Mouse (Mus musculus) lung, embryonic 14.5 days (tissue): ENCODE measurements around the gene Igsf9. TPM values are rescaled to one million over a fixed set of nuclear protein-coding genes. Genes with fewer than 3 reads are reported as not detected.

Experiments
- ATAC-seq: fragments of 200-750 bp; cut with Nextera tagmentation; 2 replicates; pipeline ENCODE4 v1.8.0; 2017; ENCODE audit warnings: mild to moderate bottlenecking, moderate TSS enrichment, moderate library complexity; ENCODE audit not compliant: insufficient read depth
- DNase-seq: peaks from one replicate; pipeline ENCODE4 v3.0.0-alpha.2; 2015
- H3K27ac ChIP-seq: fragments of 300-500 bp; sonication (generic); 2 replicates; pipeline ENCODE4 v1.5.1; 2014; ENCODE audit warnings: low read depth, mild to moderate bottlenecking, moderate library complexity
- H3K27me3 ChIP-seq: fragments of 300-500 bp; sonication (generic); 2 replicates; pipeline ENCODE4 v1.6.1; 2014; ENCODE audit warnings: low read length, control low read depth; ENCODE audit not compliant: insufficient read depth
- H3K36me3 ChIP-seq: fragments of 300-500 bp; sonication (generic); 2 replicates; pipeline ENCODE4 v1.6.1; 2014; ENCODE audit warnings: control low read depth; ENCODE audit not compliant: insufficient read depth
- H3K4me1 ChIP-seq: fragments of 300-500 bp; sonication (generic); 2 replicates; pipeline ENCODE4 v1.6.1; 2014; ENCODE audit warnings: antibody characterized with exemption, control low read depth; ENCODE audit not compliant: insufficient read depth
- H3K4me2 ChIP-seq: fragments of 300-500 bp; sonication (generic); 2 replicates; pipeline ENCODE4 v1.6.1; 2014; ENCODE audit warnings: mild to moderate bottlenecking
- H3K4me3 ChIP-seq: fragments of 300-500 bp; sonication (generic); 2 replicates; pipeline ENCODE4 v1.5.1; 2014; ENCODE audit warnings: low read depth, low read length
- H3K9ac ChIP-seq: fragments of 300-500 bp; sonication (generic); 2 replicates; pipeline ENCODE4 v1.6.1; 2014
- H3K9me3 ChIP-seq: fragments of 300-500 bp; sonication (generic); 2 replicates; pipeline ENCODE4 v1.6.1; 2016; ENCODE audit warnings: low read depth, low read length, control low read depth
- CTCF ChIP-seq: IDR thresholded peaks from 2 replicates; pipeline ENCODE4 v1.5.1; 2016; ENCODE audit warnings: antibody characterized with exemption, low read depth
- WGBS: fragments of 180-500 bp; shearing (Covaris S2); extraction: QIAGEN DNeasy Blood & Tissue Kit; methylation state at CpG from one replicate; pipeline ENCODE4 v1.1.7; 2014; 5-methylcytosine and 5-hydroxymethylcytosine counted together
- polyA plus RNA-seq: library from polyadenylated mRNA; unstranded; fragments of >200 nt; fragmentation: Nextera tagmentation; extraction: Ambion mirVana; gene quantifications from 2 replicates; pipeline ENCODE4 v1.2.1, GENCODE M21; 2014

Gene Igsf9
- polyA plus RNA-seq, 1 experiment from 2014 or later: 26.0 TPM

- ATAC-seq: no peak
- DNase-seq: no peak
- no peaks in the 10 kb centered on the region for H3K9me3 ChIP-seq
- TF ChIP-seq CTCF: no peak
- WGBS: 81% methylated on average over 17 of the region's 17 CpGs
- no peak overlapping the region for H3K27ac ChIP-seq
- 0 out of 2 replicates have a peak, but pooled peaks cover 4% of the 10 kb centered on the region for H3K4me1 ChIP-seq
- no peak overlapping the region for H3K9ac ChIP-seq
- H3K36me3 ChIP-seq: peaks cover 50% of the 10 kb centered on the region; the same call in 1 of the 2 replicates
- no peak overlapping the region for H3K4me3 ChIP-seq
- no peak overlapping the region for H3K4me2 ChIP-seq
- H3K27me3 ChIP-seq: no peaks in the 10 kb centered on the region
These were observed 14.4 kb downstream of the Igsf9 start for GRCm38 (mm10) chr1:172496030-172496429.

GRCm38 (mm10) chr1:172497428-172497827 lies 15.8 kb downstream of the Igsf9 start:
- no peak for TF ChIP-seq CTCF
- no peak overlapping the region for H3K9ac ChIP-seq

GRCm38 (mm10) chr1:172499765-172500441 lies 18.3 kb downstream of the Igsf9 start, which contains the start of gene Tagln2:
TSS of gene Tagln2 (plus strand) at chr1:172500047.
- 2% methylated on average over 30 of the region's 30 CpGs for WGBS
- H3K4me2 ChIP-seq: peak within 1 kb of the TSS; percentile 79
- H3K9me3 ChIP-seq: no peaks in the 10 kb centered on the region
- peaks cover 30% of the 10 kb centered on the region for H3K4me1 ChIP-seq
- H3K4me3 ChIP-seq: peak within 1 kb of the TSS; percentile 79
- ATAC-seq (peak; percentile 64), DNase-seq (peak; percentile 93)
- peak within 1 kb of the TSS; percentile 94 for H3K27ac ChIP-seq
- H3K27me3 ChIP-seq: no peaks in the 10 kb centered on the region
- peak; percentile 43; the same call in 1 of the 2 replicates for TF ChIP-seq CTCF
- peak within 1 kb of the TSS; percentile 85 for H3K9ac ChIP-seq
- peaks cover 26% of the 10 kb centered on the region for H3K36me3 ChIP-seq

More at GRCm38 (mm10) chr1:172497428-172497827, 15.8 kb downstream of the Igsf9 start:
- no peak for ATAC-seq
- Histone ChIP-seq H3K4me1 (peaks cover 13% of the 10 kb centered on the region), H3K27ac (no peak overlapping the region), H3K9me3 (no peaks in the 10 kb centered on the region), H3K4me3 (no peak overlapping the region), H3K4me2 (no peak overlapping the region), H3K36me3 (peaks cover 40% of the 10 kb centered on the region; the same call in 1 of the 2 replicates), H3K27me3 (no peaks in the 10 kb centered on the region)
- no peak for DNase-seq
- WGBS: 79% methylated on average over 10 of the region's 10 CpGs

DNA sequence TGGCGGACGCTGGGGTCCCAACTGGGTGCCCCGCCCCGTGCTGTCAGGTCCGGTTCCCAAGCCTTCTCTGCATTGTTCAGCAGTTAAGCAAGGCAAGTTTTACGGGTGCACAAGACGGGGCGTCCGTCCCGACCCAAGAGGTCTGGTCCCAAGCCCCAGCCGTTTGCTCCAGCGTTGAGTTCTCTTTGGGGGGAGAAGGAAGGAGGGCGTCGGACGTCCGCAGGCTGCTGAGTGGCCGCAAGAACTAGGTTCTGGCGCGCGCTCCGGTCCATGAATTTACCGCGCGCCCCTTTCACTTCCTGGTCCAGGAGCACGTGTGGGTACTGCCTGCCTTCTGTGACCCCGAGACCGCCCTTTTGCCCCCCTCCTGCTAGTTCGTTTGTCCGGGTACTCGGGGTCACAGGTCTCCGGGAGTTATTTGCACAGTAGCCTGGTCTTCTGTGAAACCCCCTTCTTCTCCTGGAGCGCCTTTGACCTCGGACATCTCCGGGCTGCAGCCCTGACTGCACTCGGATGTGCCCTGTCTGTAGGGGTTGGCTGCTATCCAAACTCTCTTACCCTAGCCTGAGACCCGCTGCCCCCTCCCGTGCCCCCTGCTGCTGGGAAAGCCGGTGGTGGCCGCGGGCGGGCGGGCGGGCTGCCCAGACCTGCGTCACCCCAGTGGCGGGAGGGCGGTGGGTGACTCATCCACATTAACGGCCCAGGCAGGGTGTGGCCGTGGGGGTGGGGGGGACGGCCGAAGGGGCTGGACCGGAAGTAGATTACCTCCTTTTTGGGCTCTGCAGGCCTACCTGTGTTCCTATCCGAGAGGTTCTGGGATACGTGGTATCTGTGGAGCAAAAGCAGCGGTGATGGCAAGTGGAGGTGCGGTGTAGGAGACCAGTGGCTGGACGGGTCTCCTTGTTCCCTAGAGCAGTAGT lies 19.1 kb downstream of the Igsf9 start:
- H3K9me3 ChIP-seq: no peaks in the 10 kb centered on the region
- H3K36me3 ChIP-seq: peaks cover 27% of the 10 kb centered on the region
- no peaks in the 10 kb centered on the region for H3K27me3 ChIP-seq
- H3K4me2 ChIP-seq: peak overlapping the region; percentile 79
- H3K4me3 ChIP-seq: peak overlapping the region; percentile 79
- peak overlapping the region; percentile 94 for H3K27ac ChIP-seq
- peaks cover 30% of the 10 kb centered on the region for H3K4me1 ChIP-seq
- peak; percentile 12 for ATAC-seq
- DNase-seq: peak; percentile 68
- H3K9ac ChIP-seq: peak overlapping the region; percentile 85
- TF ChIP-seq CTCF: no peak
- 1% methylated on average over 56 of the region's 56 CpGs for WGBS

- peak; percentile 78 for DNase-seq
- Histone ChIP-seq H3K27ac (peak overlapping the region; percentile 94), H3K9ac (peak overlapping the region; percentile 85), H3K4me3 (peak overlapping the region; percentile 79), H3K4me1 (peaks cover 30% of the 10 kb centered on the region), H3K27me3 (no peaks in the 10 kb centered on the region), H3K9me3 (no peaks in the 10 kb centered on the region), H3K36me3 (peaks cover 29% of the 10 kb centered on the region), H3K4me2 (peak overlapping the region; percentile 79)
- 19% methylated on average over 13 of the region's 13 CpGs for WGBS
- TF ChIP-seq CTCF: no peak; the same call in 1 of the 2 replicates
- peak; percentile 9 for ATAC-seq
These were observed 20.0 kb downstream of the Igsf9 start for GRCm38 (mm10) chr1:172501371-172502144.

DNA sequence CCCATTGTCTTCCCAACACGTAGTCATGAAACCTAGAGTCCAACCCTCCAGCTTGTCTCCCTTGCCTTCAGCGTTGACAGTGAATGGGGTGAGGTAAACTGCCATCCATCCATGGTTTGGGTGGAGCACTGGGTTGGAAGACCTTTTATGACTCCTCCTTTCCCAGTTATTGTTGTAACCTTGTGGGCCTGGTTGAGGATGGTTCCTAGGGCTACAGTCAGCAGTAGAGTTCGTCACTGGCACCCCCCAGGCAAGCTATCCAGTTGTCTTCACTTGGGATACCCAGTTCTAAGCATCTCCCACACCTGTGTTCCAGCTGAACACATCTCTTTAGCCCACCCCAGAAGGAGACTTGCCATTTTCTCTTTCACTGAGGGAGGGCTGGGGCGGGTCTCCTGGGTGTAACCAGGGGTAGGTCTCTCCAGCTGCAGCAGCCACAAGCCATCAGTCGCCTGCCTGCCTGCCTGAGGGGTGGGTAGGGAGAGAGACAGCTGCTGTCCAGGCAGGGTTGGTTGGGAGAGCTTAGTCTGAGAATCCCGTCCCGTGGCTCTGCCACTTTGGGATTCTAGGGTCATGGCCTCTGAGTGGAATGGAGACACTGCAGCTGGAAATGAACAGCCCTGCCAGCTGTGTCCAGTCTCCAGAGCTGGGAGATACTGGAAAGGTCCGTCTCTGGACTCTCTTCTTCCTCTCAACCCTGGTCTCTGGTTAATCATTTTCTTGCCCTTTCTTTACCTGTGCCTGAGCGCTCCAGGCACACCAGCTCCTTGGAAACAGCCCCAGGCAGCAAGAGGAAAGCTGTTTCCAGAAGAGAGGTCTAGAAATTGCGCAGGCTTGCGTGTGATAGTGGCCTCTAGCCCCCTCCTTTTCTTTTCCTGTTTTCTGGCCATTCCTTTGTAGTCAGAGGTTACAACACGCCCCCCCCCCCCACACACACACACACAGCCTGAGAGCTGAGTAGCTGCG lies 20.8 kb downstream of the Igsf9 start:
- ATAC-seq (peak; percentile 72), DNase-seq (peak; percentile 93)
- Histone ChIP-seq H3K4me2 (peak overlapping the region; percentile 79), H3K9ac (peak overlapping the region; percentile 85), H3K4me1 (peaks cover 30% of the 10 kb centered on the region), H3K27me3 (no peaks in the 10 kb centered on the region), H3K36me3 (peaks cover 31% of the 10 kb centered on the region), H3K27ac (peak overlapping the region; percentile 94), H3K4me3 (peak overlapping the region; percentile 79), H3K9me3 (no peaks in the 10 kb centered on the region)
- TF ChIP-seq CTCF: no peak
- 8% methylated on average over 12 of the region's 13 CpGs for WGBS
